Mouse (Mus musculus) cerebellum, adult 11-12 months (tissue): ENCODE results near the gene Rac3.
A peak's percentile ranks its signal among the peaks of the same experiment; 100 is the strongest.
"Not testable (repeated sequence)": the region's sequence is repeated elsewhere in the genome, so short reads cannot be mapped to it uniquely, and the experiment has no call there.

Experiments
- DNase-seq: peaks from one replicate; pipeline ENCODE4 v3.0.0; 2022

Gene Rac3

GRCm38 (mm10) chr11:120730331-120730870 is 9.1 kb downstream of the Rac3 start:
- DNase-seq = no peak

GRCm38 (mm10) chr11:120731395-120731794 is 10.1 kb downstream of the Rac3 start:
- DNase-seq = no peak

GRCm38 (mm10) chr11:120731858-120732680 is 10.8 kb downstream of the Rac3 start, which contains the start of gene Cbr2:
Gene Cbr2, minus strand, starts transcription at chr11:120732114.
- DNase-seq = no peak

- DNase-seq = no peak
Observed at GRCm38 (mm10) chr11:120733521-120733920, 12.3 kb downstream of the Rac3 start.

GRCm38 (mm10) chr11:120736424-120736823 is 15.2 kb downstream of the Rac3 start:
- DNase-seq = no peak

- DNase-seq = no peak
Observed at GRCm38 (mm10) chr11:120740981-120741380, 19.7 kb downstream of the Rac3 start.

GRCm38 (mm10) chr11:120744121-120744701 is 22.9 kb downstream of the Rac3 start:
- DNase-seq = no peak

- DNase-seq = no peak
Observed at GRCm38 (mm10) chr11:120747974-120748373, 26.7 kb downstream of the Rac3 start.

- no peak for DNase-seq
Observed at GRCm38 (mm10) chr11:120749430-120749829, 28.2 kb downstream of the Rac3 start.

- DNase-seq = no peak
Observed at GRCm38 (mm10) chr11:120751606-120752005, 30.3 kb downstream of the Rac3 start.

GRCm38 (mm10) chr11:120760236-120760635 is 39.0 kb downstream of the Rac3 start:
- no peak for DNase-seq

GRCm38 (mm10) chr11:120761811-120762671 is 40.8 kb downstream of the Rac3 start:
- no peak for DNase-seq

- not testable (repeated sequence) for DNase-seq
Observed at GRCm38 (mm10) chr11:120762672-120763041, 41.4 kb downstream of the Rac3 start, which contains the start of gene Hmga1b. Gene Hmga1b, plus strand, starts transcription at chr11:120762794.

GRCm38 (mm10) chr11:120763121-120763999 is 42.1 kb downstream of the Rac3 start:
- DNase-seq = peak; percentile 20

GRCm38 (mm10) chr11:120767023-120767422 is 45.8 kb downstream of the Rac3 start:
- not testable (repeated sequence) for DNase-seq

- DNase-seq = no peak
Observed at GRCm38 (mm10) chr11:120768206-120768605, 46.9 kb downstream of the Rac3 start.

- no peak for DNase-seq
Observed at GRCm38 (mm10) chr11:120772749-120773148, 51.5 kb downstream of the Rac3 start.
